Mouse (Mus musculus): ENCODE measurements around the gene Lgals1. TPM values are rescaled to one million over a fixed set of nuclear protein-coding genes. Genes with fewer than 3 reads are reported as not detected.

Lgals1 gene
- polyA plus RNA-seq, 1 experiment from 2014 or later: 2,877 TPM

- Histone ChIP-seq H3K9ac (ENCODE audit: low read depth, low read length) (no peak overlapping the region), H3K4me1 (ENCODE audit: control insufficient read depth, insufficient read depth, low read length) (peaks cover 4% of the 10 kb centered on the region; the same call in 1 of the 2 replicates), H3K27ac (replicated peaks; ENCODE audit: low read depth, low read length) (no peak overlapping the region), H3K9me3 (ENCODE audit: control insufficient read depth, low read length) (no peaks in the 10 kb centered on the region), H3K36me3 (ENCODE audit: control insufficient read depth, insufficient read depth, low read length) (peaks cover 12% of the 10 kb centered on the region; the same call in 1 of the 2 replicates), H3K27me3 (replicated peaks; ENCODE audit: control insufficient read depth, insufficient read depth, low read length) (no peaks in the 10 kb centered on the region), H3K4me3 (ENCODE audit: low read depth, low read length) (no peak overlapping the region), H3K4me2 (ENCODE audit: low read depth, low read length) (no peak overlapping the region)
- DNase-seq (ENCODE audit: low spot score) (no peak), ATAC-seq (ENCODE audit: low read depth) (no peak)
- 78% methylated on average over 3 of the region's 3 CpGs for whole genome bisulfite sequencing
These were observed 29.1 kb downstream of the Lgals1 start for GRCm38 (mm10) chr15:78955663-78956062.

DNA sequence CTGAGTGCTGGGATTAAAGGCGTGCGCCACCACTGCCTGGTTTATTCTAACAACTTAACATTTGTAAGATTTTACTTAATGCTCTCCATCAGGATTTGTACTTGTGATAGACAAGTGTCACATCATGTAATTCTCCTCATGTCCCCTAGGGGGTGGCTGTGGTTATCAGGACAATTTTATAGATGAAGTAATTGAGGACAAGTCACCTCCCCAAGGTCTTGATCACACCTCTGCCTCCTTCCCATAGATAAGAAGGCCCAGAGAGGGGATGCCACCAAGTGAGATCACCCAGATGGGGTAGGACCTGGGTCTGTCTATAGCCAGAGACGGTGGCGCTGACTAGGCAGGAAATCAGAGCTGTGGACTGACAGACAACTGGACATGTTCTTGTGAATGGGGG, 29.8 kb downstream of the Lgals1 start:
- H3K4me3 ChIP-seq (ENCODE audit: low read depth, low read length): no peak overlapping the region
- no peak overlapping the region for H3K4me2 ChIP-seq (ENCODE audit: low read depth, low read length)
- peaks cover 12% of the 10 kb centered on the region; the same call in 1 of the 2 replicates for H3K36me3 ChIP-seq (ENCODE audit: control insufficient read depth, insufficient read depth, low read length)
- 74% methylated on average over 4 of the region's 4 CpGs for WGBS
- no peaks in the 10 kb centered on the region for H3K27me3 ChIP-seq (replicated peaks; ENCODE audit: control insufficient read depth, insufficient read depth, low read length)
- ATAC-seq (ENCODE audit: low read depth): no peak
- no peak overlapping the region for H3K9ac ChIP-seq (ENCODE audit: low read depth, low read length)
- peaks cover 4% of the 10 kb centered on the region; the same call in 1 of the 2 replicates for H3K4me1 ChIP-seq (ENCODE audit: control insufficient read depth, insufficient read depth, low read length)
- no peaks in the 10 kb centered on the region for H3K9me3 ChIP-seq (ENCODE audit: control insufficient read depth, low read length)
- H3K27ac ChIP-seq (replicated peaks; ENCODE audit: low read depth, low read length): 0 out of 2 replicates have a peak overlapping the region, but pooled peaks have one; percentile 49
- DNase-seq (ENCODE audit: low spot score): no peak

DNA sequence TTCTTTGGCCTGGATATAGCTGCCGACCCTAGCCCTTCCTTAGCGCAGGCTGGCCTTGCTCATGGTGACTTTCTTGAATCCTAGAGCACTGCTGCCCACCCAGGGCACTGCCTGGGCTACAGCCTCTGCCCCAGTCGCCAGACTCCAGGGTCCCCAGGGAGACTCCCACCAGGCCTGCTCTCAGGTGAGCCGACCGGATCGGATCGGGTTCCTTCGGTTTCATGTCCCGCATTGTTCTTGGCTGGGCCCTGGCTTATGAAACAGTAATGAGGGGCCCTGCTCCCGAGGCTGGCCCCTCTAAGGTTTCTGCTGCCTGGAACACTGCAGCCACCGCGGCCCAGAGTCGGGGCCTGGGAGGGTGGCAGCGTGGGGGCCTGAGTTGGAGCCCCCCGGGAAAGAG, 30.5 kb downstream of the Lgals1 start:
- H3K9me3 ChIP-seq (ENCODE audit: control insufficient read depth, low read length): no peaks in the 10 kb centered on the region
- peaks cover 12% of the 10 kb centered on the region; the same call in 1 of the 2 replicates for H3K36me3 ChIP-seq (ENCODE audit: control insufficient read depth, insufficient read depth, low read length)
- H3K27ac ChIP-seq (replicated peaks; ENCODE audit: low read depth, low read length): peak overlapping the region; percentile 49
- DNase-seq (ENCODE audit: low spot score) (peak; percentile 40), ATAC-seq (ENCODE audit: low read depth) (peak; percentile 73; the same call in 1 of the 2 replicates)
- no peak overlapping the region; the same call in 1 of the 2 replicates for H3K4me2 ChIP-seq (ENCODE audit: low read depth, low read length)
- no peaks in the 10 kb centered on the region for H3K27me3 ChIP-seq (replicated peaks; ENCODE audit: control insufficient read depth, insufficient read depth, low read length)
- H3K9ac ChIP-seq (ENCODE audit: low read depth, low read length): peak overlapping the region; percentile 9; the same call in 1 of the 2 replicates
- 55% methylated on average over 13 of the region's 15 CpGs for WGBS
- H3K4me1 ChIP-seq (ENCODE audit: control insufficient read depth, insufficient read depth, low read length): peaks cover 4% of the 10 kb centered on the region; the same call in 1 of the 2 replicates
- no peak overlapping the region for H3K4me3 ChIP-seq (ENCODE audit: low read depth, low read length)

DNA sequence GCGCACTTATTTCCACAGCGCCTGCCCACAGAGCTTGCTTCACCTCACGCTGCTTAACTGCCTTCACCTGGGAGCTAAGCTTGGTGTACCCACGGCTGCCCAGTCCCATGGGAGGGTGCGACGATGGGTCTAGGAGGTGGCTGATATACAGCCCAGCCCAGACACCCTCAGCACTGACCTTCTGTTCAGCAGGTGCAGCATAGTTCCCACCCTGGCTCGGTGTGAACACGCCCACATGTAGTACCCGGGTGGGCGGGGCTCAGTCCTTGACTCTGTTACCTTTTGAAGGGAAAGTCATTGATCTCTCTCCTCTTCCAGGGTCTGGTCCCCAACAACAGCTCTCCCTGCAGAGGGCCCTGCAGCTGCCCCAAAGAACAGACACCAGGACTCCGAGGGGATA, 33.0 kb downstream of the Lgals1 start:
- Histone ChIP-seq H3K9ac (ENCODE audit: low read depth, low read length) (no peak overlapping the region), H3K4me1 (ENCODE audit: control insufficient read depth, insufficient read depth, low read length) (peaks cover 4% of the 10 kb centered on the region; the same call in 1 of the 2 replicates), H3K27me3 (replicated peaks; ENCODE audit: control insufficient read depth, insufficient read depth, low read length) (no peaks in the 10 kb centered on the region), H3K9me3 (ENCODE audit: control insufficient read depth, low read length) (no peaks in the 10 kb centered on the region), H3K4me2 (ENCODE audit: low read depth, low read length) (no peak overlapping the region), H3K27ac (replicated peaks; ENCODE audit: low read depth, low read length) (no peak overlapping the region), H3K36me3 (ENCODE audit: control insufficient read depth, insufficient read depth, low read length) (peaks cover 12% of the 10 kb centered on the region; the same call in 1 of the 2 replicates), H3K4me3 (ENCODE audit: low read depth, low read length) (no peak overlapping the region)
- ATAC-seq (ENCODE audit: low read depth) (no peak), DNase-seq (ENCODE audit: low spot score) (no peak)
- 89% methylated on average over 11 of the region's 11 CpGs for WGBS

- WGBS: 68% methylated on average over 4 of the region's 4 CpGs
- DNase-seq (ENCODE audit: low spot score): no peak
These were observed 33.6 kb downstream of the Lgals1 start for GRCm38 (mm10) chr15:78960088-78960487.

DNA sequence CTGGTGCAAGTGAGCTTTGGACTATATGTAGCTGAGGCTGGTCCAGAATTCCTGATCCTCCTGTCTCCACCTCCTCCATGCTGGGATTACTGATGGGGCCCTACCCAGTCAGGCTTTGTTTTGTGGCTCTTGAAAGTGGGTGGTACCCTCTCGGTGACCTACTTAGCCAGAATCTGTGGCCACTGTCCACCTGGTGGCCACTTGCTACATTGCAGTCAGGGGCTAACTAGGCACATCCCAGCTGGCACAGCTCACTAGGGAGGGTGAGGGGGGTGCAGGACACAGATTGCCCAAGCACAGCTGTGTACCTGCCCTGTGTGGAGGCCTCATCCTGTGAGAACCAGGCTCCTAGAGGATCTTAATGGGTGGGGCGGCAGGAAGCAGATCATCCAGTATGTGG, 36.4 kb downstream of the Lgals1 start:
- Histone ChIP-seq H3K4me2 (ENCODE audit: low read depth, low read length) (no peak overlapping the region), H3K36me3 (ENCODE audit: control insufficient read depth, insufficient read depth, low read length) (peaks cover 23% of the 10 kb centered on the region; the same call in 1 of the 2 replicates), H3K4me3 (ENCODE audit: low read depth, low read length) (no peak overlapping the region), H3K9me3 (ENCODE audit: control insufficient read depth, low read length) (no peaks in the 10 kb centered on the region), H3K9ac (ENCODE audit: low read depth, low read length) (no peak overlapping the region), H3K27ac (replicated peaks; ENCODE audit: low read depth, low read length) (no peak overlapping the region), H3K4me1 (ENCODE audit: control insufficient read depth, insufficient read depth, low read length) (no peaks in the 10 kb centered on the region), H3K27me3 (replicated peaks; ENCODE audit: control insufficient read depth, insufficient read depth, low read length) (no peaks in the 10 kb centered on the region)
- ATAC-seq (ENCODE audit: low read depth) (peak; percentile 68), DNase-seq (ENCODE audit: low spot score) (peak; percentile 67)
- WGBS: 33% methylated on average over 2 of the region's 2 CpGs

More at GRCm38 (mm10) chr15:78960088-78960487, 33.6 kb downstream of the Lgals1 start:
- Histone ChIP-seq H3K9ac (ENCODE audit: low read depth, low read length) (no peak overlapping the region), H3K4me1 (ENCODE audit: control insufficient read depth, insufficient read depth, low read length) (peaks cover 4% of the 10 kb centered on the region; the same call in 1 of the 2 replicates), H3K27ac (replicated peaks; ENCODE audit: low read depth, low read length) (no peak overlapping the region), H3K27me3 (replicated peaks; ENCODE audit: control insufficient read depth, insufficient read depth, low read length) (no peaks in the 10 kb centered on the region), H3K4me2 (ENCODE audit: low read depth, low read length) (no peak overlapping the region), H3K9me3 (ENCODE audit: control insufficient read depth, low read length) (no peaks in the 10 kb centered on the region), H3K4me3 (ENCODE audit: low read depth, low read length) (no peak overlapping the region), H3K36me3 (ENCODE audit: control insufficient read depth, insufficient read depth, low read length) (peaks cover 12% of the 10 kb centered on the region; the same call in 1 of the 2 replicates)
- no peak for ATAC-seq (ENCODE audit: low read depth)

DNA sequence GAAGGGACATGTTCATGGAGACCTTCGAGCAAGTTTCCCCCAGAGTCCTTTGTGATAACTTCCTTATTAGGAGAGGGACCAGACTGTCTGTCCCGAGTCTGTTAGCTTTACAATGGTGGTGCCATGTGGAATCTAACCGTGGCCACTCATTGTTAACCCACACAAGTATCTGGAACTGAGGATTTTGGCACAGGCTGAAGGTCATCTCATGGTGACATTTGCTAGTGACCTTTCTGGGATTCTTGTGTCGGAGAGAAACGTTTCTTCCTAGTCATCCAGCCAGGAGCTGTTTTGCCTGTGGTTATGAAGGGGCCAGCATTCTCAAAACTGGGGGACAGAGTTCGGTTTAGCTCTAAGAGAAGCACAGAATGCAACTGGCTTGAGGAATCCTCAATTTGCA, 45.1 kb downstream of the Lgals1 start:
- Histone ChIP-seq H3K4me2 (ENCODE audit: low read depth, low read length) (no peak overlapping the region), H3K4me1 (ENCODE audit: control insufficient read depth, insufficient read depth, low read length) (no peaks in the 10 kb centered on the region), H3K4me3 (ENCODE audit: low read depth, low read length) (no peak overlapping the region), H3K27me3 (replicated peaks; ENCODE audit: control insufficient read depth, insufficient read depth, low read length) (no peaks in the 10 kb centered on the region), H3K36me3 (ENCODE audit: control insufficient read depth, insufficient read depth, low read length) (peaks cover 12% of the 10 kb centered on the region; the same call in 1 of the 2 replicates), H3K27ac (replicated peaks; ENCODE audit: low read depth, low read length) (no peak overlapping the region), H3K9me3 (ENCODE audit: control insufficient read depth, low read length) (no peaks in the 10 kb centered on the region), H3K9ac (ENCODE audit: low read depth, low read length) (no peak overlapping the region)
- 66% methylated on average over 6 of the region's 6 CpGs for WGBS
- DNase-seq (ENCODE audit: low spot score): no peak
- ATAC-seq (ENCODE audit: low read depth): no peak

GRCm38 (mm10) chr15:78973950-78974349, 47.4 kb downstream of the Lgals1 start:
- H3K9ac ChIP-seq (ENCODE audit: low read depth, low read length): no peak overlapping the region
- H3K36me3 ChIP-seq (ENCODE audit: control insufficient read depth, insufficient read depth, low read length): no peaks in the 10 kb centered on the region
- no peaks in the 10 kb centered on the region for H3K27me3 ChIP-seq (replicated peaks; ENCODE audit: control insufficient read depth, insufficient read depth, low read length)
- no peaks in the 10 kb centered on the region for H3K9me3 ChIP-seq (ENCODE audit: control insufficient read depth, low read length)
- no peak overlapping the region for H3K4me2 ChIP-seq (ENCODE audit: low read depth, low read length)
- no peak for ATAC-seq (ENCODE audit: low read depth)
- 72% methylated on average over 6 of the region's 7 CpGs for WGBS
- no peak for DNase-seq (ENCODE audit: low spot score)
- peaks cover 8% of the 10 kb centered on the region for H3K4me1 ChIP-seq (ENCODE audit: control insufficient read depth, insufficient read depth, low read length)
- H3K27ac ChIP-seq (replicated peaks; ENCODE audit: low read depth, low read length): no peak overlapping the region
- no peak overlapping the region for H3K4me3 ChIP-seq (ENCODE audit: low read depth, low read length)

- ATAC-seq (ENCODE audit: low read depth): no peak
- H3K27me3 ChIP-seq (replicated peaks; ENCODE audit: control insufficient read depth, insufficient read depth, low read length): no peaks in the 10 kb centered on the region
- peaks cover 17% of the 10 kb centered on the region for H3K4me1 ChIP-seq (ENCODE audit: control insufficient read depth, insufficient read depth, low read length)
- no peak overlapping the region for H3K4me2 ChIP-seq (ENCODE audit: low read depth, low read length)
- no peak overlapping the region for H3K9ac ChIP-seq (ENCODE audit: low read depth, low read length)
- H3K36me3 ChIP-seq (ENCODE audit: control insufficient read depth, insufficient read depth, low read length): no peaks in the 10 kb centered on the region
- H3K9me3 ChIP-seq (ENCODE audit: control insufficient read depth, low read length): no peaks in the 10 kb centered on the region
- 91% methylated on average over 8 of the region's 8 CpGs for WGBS
- no peak overlapping the region for H3K27ac ChIP-seq (replicated peaks; ENCODE audit: low read depth, low read length)
- H3K4me3 ChIP-seq (ENCODE audit: low read depth, low read length): no peak overlapping the region
- DNase-seq (ENCODE audit: low spot score): no peak
These were observed 51.2 kb downstream of the Lgals1 start for GRCm38 (mm10) chr15:78977676-78978159.
